Mouse (Mus musculus) liver, postnatal 0 days (tissue): Measurements from ENCODE around the gene Psme4.

Source experiments
- CTCF ChIP-seq: sonication (generic); IDR thresholded peaks from 2 replicates; pipeline ENCODE4 v1.5.1; 2016; ENCODE audit warnings: antibody characterized with exemption, low read depth
- EP300 ChIP-seq: IDR thresholded peaks from 2 replicates; pipeline ENCODE4 v1.6.1; 2016; ENCODE audit warnings: antibody characterized with exemption, low read depth, mild to moderate bottlenecking

GRCm38 (mm10) chr11:30749587-30749986 is 21.9 kb upstream of the Psme4 start:
- TF ChIP-seq EP300, result no peak
- no peak for TF ChIP-seq CTCF
